Mouse (Mus musculus): ENCODE results near the gene Tmem53. TPM values are rescaled to one million over a fixed set of nuclear protein-coding genes. Genes with fewer than 3 reads are reported as not detected.

The Tmem53 gene
- 8.3 and 10.3 TPM in 2 replicates for polyA plus RNA-seq (2014; fragmentation: Nextera tagmentation; extraction: Ambion mirVana)

GRCm38 (mm10) chr4:117251801-117252316 is at the start of gene Tmem53, which contains the start of gene Armh1:
TSS of gene Tmem53 (plus strand) at chr4:117251951.
TSS of gene Armh1 (minus strand) at chr4:117252125.
- peaks cover 7% of the 10 kb centered on the region for H3K4me1 ChIP-seq (replicated peaks; ENCODE audit: control insufficient read depth, insufficient read depth, low read length)
- H3K4me2 ChIP-seq (ENCODE audit: low read length) = peak within 1 kb of the TSS; percentile 55
- no peaks in the 10 kb centered on the region for H3K9me3 ChIP-seq (ENCODE audit: control insufficient read depth, low read length)
- H3K27ac ChIP-seq (ENCODE audit: low read depth) = peak within 1 kb of the TSS; percentile 70
- H3K36me3 ChIP-seq (ENCODE audit: control insufficient read depth, insufficient read depth, low read length) = no peaks in the 10 kb centered on the region
- under 1% methylated on average over 43 of the region's 43 CpGs for WGBS
- H3K4me3 ChIP-seq (ENCODE audit: low read depth, low read length) = peak within 1 kb of the TSS; percentile 64
- peak; percentile 99 for ATAC-seq (replicated peaks; ENCODE audit: low FRiP score, low TSS enrichment, low read depth)
- peak; percentile 95 for DNase-seq (ENCODE audit: low spot score)
- H3K9ac ChIP-seq (ENCODE audit: low read length) = peak within 1 kb of the TSS; percentile 59
- no peaks in the 10 kb centered on the region for H3K27me3 ChIP-seq (replicated peaks; ENCODE audit: control insufficient read depth, insufficient read depth, low read length)

DNA sequence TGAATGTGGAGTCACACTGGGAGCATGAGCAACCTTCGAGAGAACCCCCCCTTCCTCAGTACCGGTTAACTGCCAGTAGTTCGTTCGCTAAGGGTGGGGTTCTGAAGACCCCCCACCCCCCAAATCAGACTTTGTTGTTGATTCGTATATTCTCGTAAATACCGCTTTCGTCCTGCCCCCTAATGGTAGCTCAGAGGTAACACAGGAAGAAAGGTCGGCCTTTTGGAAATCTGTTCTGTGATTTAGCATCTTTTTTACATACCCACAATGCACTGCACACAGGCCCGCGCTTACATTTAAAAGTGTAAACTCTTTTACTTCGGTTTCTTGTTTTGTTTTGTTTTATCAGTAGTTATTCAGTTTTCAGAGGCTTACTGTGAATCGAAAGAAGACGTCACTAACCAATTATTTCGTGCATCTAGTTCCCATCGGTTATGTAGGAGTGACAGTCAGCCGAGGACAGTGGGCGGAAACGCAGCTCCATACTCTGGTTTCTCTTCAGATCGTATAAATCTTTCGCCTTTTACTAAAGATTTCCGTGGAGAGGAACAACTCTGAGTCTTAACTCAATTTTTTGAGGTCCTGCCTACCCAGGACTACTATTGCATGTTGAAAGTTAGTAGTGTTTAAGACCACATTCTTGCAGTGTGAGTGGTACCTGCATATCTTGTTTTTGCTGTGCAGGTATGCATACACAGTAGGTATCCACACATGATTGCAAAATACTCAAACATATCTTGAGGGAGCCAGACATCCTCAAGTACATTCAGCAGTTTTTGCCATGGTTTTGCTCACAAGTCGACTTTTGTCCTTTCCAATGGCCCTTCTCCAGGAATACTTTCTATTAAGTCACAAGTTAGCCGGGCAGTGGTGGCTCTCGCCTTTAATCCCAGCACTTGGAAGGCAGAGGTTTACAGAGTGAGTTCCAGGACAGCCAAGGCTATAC is 49.4 kb upstream of the Tmem53 start:
- no peaks in the 10 kb centered on the region for H3K36me3 ChIP-seq (ENCODE audit: control insufficient read depth, insufficient read depth, low read length)
- H3K27me3 ChIP-seq (replicated peaks; ENCODE audit: control insufficient read depth, insufficient read depth, low read length) = no peaks in the 10 kb centered on the region
- ATAC-seq (replicated peaks; ENCODE audit: low FRiP score, low TSS enrichment, low read depth) (peak; percentile 86), DNase-seq (ENCODE audit: low spot score) (peak; percentile 69)
- no peaks in the 10 kb centered on the region for H3K9me3 ChIP-seq (ENCODE audit: control insufficient read depth, low read length)
- peak overlapping the region; percentile 33 for H3K4me3 ChIP-seq (ENCODE audit: low read depth, low read length)
- no peaks in the 10 kb centered on the region for H3K4me1 ChIP-seq (replicated peaks; ENCODE audit: control insufficient read depth, insufficient read depth, low read length)
- WGBS = under 1% methylated on average over 25 of the region's 25 CpGs
- H3K4me2 ChIP-seq (ENCODE audit: low read length) = peak overlapping the region; percentile 50
- H3K9ac ChIP-seq (ENCODE audit: low read length) = peak overlapping the region; percentile 64
- peak overlapping the region; percentile 71 for H3K27ac ChIP-seq (ENCODE audit: low read depth)

GRCm38 (mm10) chr4:117202992-117203354 is 48.8 kb upstream of the Tmem53 start:
- Histone ChIP-seq H3K4me2 (ENCODE audit: low read length) (no peak overlapping the region), H3K36me3 (ENCODE audit: control insufficient read depth, insufficient read depth, low read length) (no peaks in the 10 kb centered on the region), H3K9ac (ENCODE audit: low read length) (no peak overlapping the region; the same call in 1 of the 2 replicates), H3K27ac (ENCODE audit: low read depth) (peak overlapping the region; percentile 71), H3K9me3 (ENCODE audit: control insufficient read depth, low read length) (no peaks in the 10 kb centered on the region), H3K4me3 (ENCODE audit: low read depth, low read length) (no peak overlapping the region), H3K27me3 (replicated peaks; ENCODE audit: control insufficient read depth, insufficient read depth, low read length) (no peaks in the 10 kb centered on the region), H3K4me1 (replicated peaks; ENCODE audit: control insufficient read depth, insufficient read depth, low read length) (no peaks in the 10 kb centered on the region)
- ATAC-seq (replicated peaks; ENCODE audit: low FRiP score, low TSS enrichment, low read depth) (no peak), DNase-seq (ENCODE audit: low spot score) (no peak)
- WGBS = 66% methylated on average over 4 of the region's 4 CpGs

- DNase-seq (ENCODE audit: low spot score) = no peak
- no peak for ATAC-seq (replicated peaks; ENCODE audit: low FRiP score, low TSS enrichment, low read depth)
- Histone ChIP-seq H3K4me3 (ENCODE audit: low read depth, low read length) (no peak overlapping the region), H3K4me1 (replicated peaks; ENCODE audit: control insufficient read depth, insufficient read depth, low read length) (no peaks in the 10 kb centered on the region), H3K36me3 (ENCODE audit: control insufficient read depth, insufficient read depth, low read length) (no peaks in the 10 kb centered on the region), H3K4me2 (ENCODE audit: low read length) (no peak overlapping the region), H3K27ac (ENCODE audit: low read depth) (no peak overlapping the region), H3K27me3 (replicated peaks; ENCODE audit: control insufficient read depth, insufficient read depth, low read length) (no peaks in the 10 kb centered on the region), H3K9ac (ENCODE audit: low read length) (no peak overlapping the region), H3K9me3 (ENCODE audit: control insufficient read depth, low read length) (no peaks in the 10 kb centered on the region)
- 73% methylated on average over 6 of the region's 6 CpGs for WGBS
Measured at GRCm38 (mm10) chr4:117209592-117209991, 42.2 kb upstream of the Tmem53 start.

GRCm38 (mm10) chr4:117210147-117211074 is 41.3 kb upstream of the Tmem53 start:
- Histone ChIP-seq H3K4me2 (ENCODE audit: low read length) (no peak overlapping the region), H3K4me3 (ENCODE audit: low read depth, low read length) (no peak overlapping the region), H3K4me1 (replicated peaks; ENCODE audit: control insufficient read depth, insufficient read depth, low read length) (no peaks in the 10 kb centered on the region), H3K27me3 (replicated peaks; ENCODE audit: control insufficient read depth, insufficient read depth, low read length) (no peaks in the 10 kb centered on the region), H3K27ac (ENCODE audit: low read depth) (peak overlapping the region; percentile 38; the same call in 1 of the 2 replicates), H3K9ac (ENCODE audit: low read length) (0 out of 2 replicates have a peak overlapping the region, but pooled peaks have one; percentile 13), H3K36me3 (ENCODE audit: control insufficient read depth, insufficient read depth, low read length) (no peaks in the 10 kb centered on the region), H3K9me3 (ENCODE audit: control insufficient read depth, low read length) (no peaks in the 10 kb centered on the region)
- 5% methylated on average over 20 of the region's 20 CpGs for WGBS
- ATAC-seq (replicated peaks; ENCODE audit: low FRiP score, low TSS enrichment, low read depth) = no peak; the same call in 1 of the 2 replicates
- DNase-seq (ENCODE audit: low spot score) = peak; percentile 89

DNA sequence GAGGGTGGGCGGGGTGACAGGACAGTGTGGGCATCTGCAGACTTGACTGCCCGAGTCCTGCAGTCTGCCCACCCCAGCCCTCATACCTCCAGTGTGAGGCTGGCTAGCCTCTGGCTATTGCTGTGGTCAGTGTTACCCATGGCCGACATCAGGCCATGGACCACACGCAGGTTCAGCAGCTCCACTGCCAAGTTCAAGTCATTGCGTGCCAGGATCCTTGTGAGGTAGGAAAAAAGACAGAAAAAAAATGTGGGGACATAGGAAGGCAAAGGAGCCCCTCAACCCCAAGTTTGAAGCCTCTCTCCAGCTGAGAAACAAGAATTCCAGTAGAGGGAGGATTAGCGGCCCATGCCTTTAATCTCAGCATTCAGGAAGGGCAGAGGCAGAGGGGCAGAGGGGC is 37.5 kb upstream of the Tmem53 start:
- 0 out of 2 replicates have a peak, but pooled peaks cover 3% of the 10 kb centered on the region for H3K4me1 ChIP-seq (replicated peaks; ENCODE audit: control insufficient read depth, insufficient read depth, low read length)
- ATAC-seq (replicated peaks; ENCODE audit: low FRiP score, low TSS enrichment, low read depth) (no peak), DNase-seq (ENCODE audit: low spot score) (no peak)
- no peaks in the 10 kb centered on the region for H3K9me3 ChIP-seq (ENCODE audit: control insufficient read depth, low read length)
- no peak overlapping the region for H3K27ac ChIP-seq (ENCODE audit: low read depth)
- WGBS = 93% methylated on average over 6 of the region's 6 CpGs
- H3K4me3 ChIP-seq (ENCODE audit: low read depth, low read length) = no peak overlapping the region
- H3K36me3 ChIP-seq (ENCODE audit: control insufficient read depth, insufficient read depth, low read length) = no peaks in the 10 kb centered on the region
- H3K9ac ChIP-seq (ENCODE audit: low read length) = no peak overlapping the region
- H3K27me3 ChIP-seq (replicated peaks; ENCODE audit: control insufficient read depth, insufficient read depth, low read length) = no peaks in the 10 kb centered on the region
- no peak overlapping the region for H3K4me2 ChIP-seq (ENCODE audit: low read length)

DNA sequence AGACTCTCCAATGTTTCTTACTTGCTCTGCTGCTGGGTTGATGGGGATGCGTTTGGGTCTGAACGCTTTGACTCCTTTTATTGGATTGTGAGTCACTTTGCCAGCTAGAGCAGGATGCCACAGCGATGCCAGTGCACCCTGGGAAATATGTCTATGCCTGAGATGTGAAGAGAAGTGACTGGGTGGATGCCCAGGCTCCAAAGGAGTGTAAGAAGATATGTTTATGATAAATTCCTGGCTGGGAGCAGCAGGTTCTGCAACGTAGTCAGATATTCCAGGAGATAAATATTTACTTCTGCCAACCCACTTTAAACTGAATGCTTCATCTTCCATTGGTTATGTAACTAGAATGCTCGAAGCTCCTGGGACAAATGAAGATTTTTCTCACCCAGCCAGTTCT is 34.7 kb upstream of the Tmem53 start:
- 51% methylated on average over 5 of the region's 5 CpGs for WGBS
- H3K27me3 ChIP-seq (replicated peaks; ENCODE audit: control insufficient read depth, insufficient read depth, low read length) = no peaks in the 10 kb centered on the region
- ATAC-seq (replicated peaks; ENCODE audit: low FRiP score, low TSS enrichment, low read depth) (no peak), DNase-seq (ENCODE audit: low spot score) (no peak)
- H3K36me3 ChIP-seq (ENCODE audit: control insufficient read depth, insufficient read depth, low read length) = no peaks in the 10 kb centered on the region
- H3K27ac ChIP-seq (ENCODE audit: low read depth) = no peak overlapping the region
- no peaks in the 10 kb centered on the region for H3K9me3 ChIP-seq (ENCODE audit: control insufficient read depth, low read length)
- H3K4me1 ChIP-seq (replicated peaks; ENCODE audit: control insufficient read depth, insufficient read depth, low read length) = 0 out of 2 replicates have a peak, but pooled peaks cover 3% of the 10 kb centered on the region
- no peak overlapping the region for H3K4me3 ChIP-seq (ENCODE audit: low read depth, low read length)
- no peak overlapping the region for H3K9ac ChIP-seq (ENCODE audit: low read length)
- no peak overlapping the region for H3K4me2 ChIP-seq (ENCODE audit: low read length)
